In the genomic region with DNA sequence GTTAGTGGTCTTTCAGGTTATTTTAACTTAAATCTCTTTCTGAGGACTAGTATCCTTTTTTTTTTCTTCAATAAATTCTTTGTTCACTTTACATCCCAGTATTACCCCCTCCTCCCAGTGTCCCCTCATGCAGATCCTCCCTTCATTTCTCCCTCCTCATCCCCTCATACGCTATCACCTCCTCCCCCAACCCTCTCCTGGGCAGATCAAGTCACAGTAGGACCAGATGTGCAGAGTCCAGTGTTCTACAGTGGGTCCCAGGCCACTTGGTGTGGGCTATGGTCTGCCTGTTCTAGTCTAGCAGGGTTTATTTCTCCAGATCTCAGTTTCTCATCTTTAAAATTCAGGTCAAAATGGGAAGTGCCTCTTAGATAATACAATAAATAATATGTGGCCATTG, we compare ENCODE assay signal across 33 mouse cellular contexts.
"Had no signal": no experiment of that assay in that cellular context is flagged by ENCODE, and none has a peak within 500 bp of the region (broad histone marks: within the 10 kb centered on the region; RNA-seq: fewer than 3 reads in every experiment).

No protein-coding gene starts in this region.

- H3K27ac ChIP-seq: heart, adult 2 months; heart, embryonic 10.5 days; heart, embryonic 13.5 days; heart, embryonic 15.5 days; hindbrain, embryonic 10.5 days; hindbrain, embryonic 12.5 days; hindbrain, embryonic 13.5 days; hindbrain, embryonic 14.5 days; hindbrain, embryonic 15.5 days; hindbrain, postnatal 0 days; kidney, postnatal 0 days; layer of hippocampus, adult 2 months; left cerebral cortex, adult 2 months had no signal

- H3K36me3 ChIP-seq: heart, embryonic 10.5 days; heart, embryonic 12.5 days; heart, embryonic 13.5 days; heart, embryonic 15.5 days; hindbrain, embryonic 10.5 days; hindbrain, embryonic 12.5 days; hindbrain, embryonic 13.5 days; hindbrain, embryonic 15.5 days had no signal

- H3K27me3 ChIP-seq: heart, embryonic 12.5 days; heart, embryonic 13.5 days; heart, embryonic 15.5 days; hindbrain, embryonic 12.5 days; hindbrain, embryonic 13.5 days; hindbrain, embryonic 15.5 days had no signal

- ATAC-seq: hindbrain, embryonic 16.5 days; hindbrain, postnatal 0 days; inflammation-experienced regulatory T-cells, adult 6 months had no signal

- DNase-seq: heart, adult 18-20 months; heart, adult 2 months; heart, postnatal 10 days; heart, postnatal 14 days; heart, postnatal 36 days; heart, postnatal 4 days; kidney, adult 11 months; kidney, adult 2 months; kidney, adult 8-10 months; kidney, adult 9 months; kidney, postnatal 10 days; kidney, postnatal 14 days; kidney, postnatal 25 days; kidney, postnatal 36 days; kidney, postnatal 4 days; layer of hippocampus, adult 9-11 months; layer of hippocampus, postnatal 36 days had no signal

- H3K9ac ChIP-seq: heart, embryonic 12.5 days; heart, embryonic 13.5 days; heart, embryonic 15.5 days; hindbrain, embryonic 12.5 days; hindbrain, embryonic 13.5 days; hindbrain, embryonic 14.5 days; hindbrain, embryonic 15.5 days had no signal

- H3K4me1 ChIP-seq: heart, embryonic 10.5 days; hindbrain, embryonic 10.5 days had no signal

- H3K4me3 ChIP-seq: heart, adult 2 months; heart, embryonic 10.5 days; heart, embryonic 12.5 days; heart, embryonic 13.5 days; heart, embryonic 15.5 days; hindbrain, embryonic 10.5 days; hindbrain, embryonic 12.5 days; hindbrain, embryonic 13.5 days; hindbrain, embryonic 15.5 days; layer of hippocampus, adult 2 months; left cerebral cortex, adult 2 months had no signal

- H3K9me3 ChIP-seq: heart, embryonic 10.5 days; heart, embryonic 12.5 days; heart, embryonic 13.5 days; heart, embryonic 15.5 days; hindbrain, embryonic 10.5 days; hindbrain, embryonic 12.5 days; hindbrain, embryonic 13.5 days; hindbrain, embryonic 15.5 days had no signal

- H3K4me2 ChIP-seq: heart, embryonic 11.5 days; heart, embryonic 12.5 days; heart, embryonic 13.5 days; heart, embryonic 15.5 days; hindbrain, embryonic 12.5 days; hindbrain, embryonic 13.5 days; hindbrain, embryonic 14.5 days; hindbrain, embryonic 15.5 days had no signal
